Mouse (Mus musculus): ENCODE measurements around the gene Hadha. TPM values are rescaled to one million over a fixed set of nuclear protein-coding genes. Genes with fewer than 3 reads are reported as not detected.

Gene Hadha
- polyA plus RNA-seq, 1 experiment from 2014 or later, result 136 TPM

DNA sequence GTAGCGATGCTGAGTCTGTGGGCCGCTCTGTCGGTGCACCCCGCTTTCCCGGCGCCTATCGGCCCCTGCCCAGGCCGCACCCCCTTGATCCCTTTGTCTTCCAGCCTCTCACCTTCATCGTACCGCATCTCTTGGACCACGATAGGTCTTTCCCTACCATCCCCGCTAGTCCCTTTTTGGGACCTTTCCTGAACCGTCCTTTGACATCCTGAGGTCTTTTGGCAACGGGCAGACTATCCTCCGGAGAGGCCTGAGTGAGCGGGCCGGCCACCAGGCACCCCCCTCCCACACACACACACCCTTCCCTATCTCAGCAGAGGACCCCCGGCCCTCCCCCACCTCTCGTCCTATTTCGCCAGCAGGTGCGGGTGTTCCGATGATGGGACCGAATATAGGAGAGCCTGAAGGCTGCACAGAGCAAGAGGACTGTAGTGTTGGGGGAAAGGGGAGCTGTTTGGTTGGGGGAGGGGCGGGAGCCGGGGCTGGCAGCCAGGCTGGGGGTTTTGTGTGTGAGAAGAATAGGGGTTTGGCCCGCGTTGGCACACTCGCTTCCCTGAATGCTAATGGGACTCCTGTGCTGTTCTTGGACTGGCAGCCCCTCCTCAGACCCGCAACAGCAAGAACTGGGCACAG is 49.2 kb downstream of the Hadha start, which contains the start of gene 3110082J24Rik:
Gene 3110082J24Rik (minus strand): TSS at position 419 of the 633 bp plus-strand sequence.
- Histone ChIP-seq H3K9me3 (no peaks in the 10 kb centered on the region; the same call in 1 of the 2 replicates), H3K4me1 (peaks cover 41% of the 10 kb centered on the region), H3K27ac (peak within 1 kb of the TSS; percentile 56; the same call in 1 of the 2 replicates), H3K36me3 (no peaks in the 10 kb centered on the region), H3K4me3 (peak within 1 kb of the TSS; percentile 65), H3K27me3 (ENCODE audit: insufficient read depth, poor library complexity, severe bottlenecking) (peaks cover 85% of the 10 kb centered on the region)
- WGBS, result 3% methylated on average over 28 of the region's 29 CpGs
- DNase-seq (ENCODE audit: low spot score), result peak; percentile 74

DNA sequence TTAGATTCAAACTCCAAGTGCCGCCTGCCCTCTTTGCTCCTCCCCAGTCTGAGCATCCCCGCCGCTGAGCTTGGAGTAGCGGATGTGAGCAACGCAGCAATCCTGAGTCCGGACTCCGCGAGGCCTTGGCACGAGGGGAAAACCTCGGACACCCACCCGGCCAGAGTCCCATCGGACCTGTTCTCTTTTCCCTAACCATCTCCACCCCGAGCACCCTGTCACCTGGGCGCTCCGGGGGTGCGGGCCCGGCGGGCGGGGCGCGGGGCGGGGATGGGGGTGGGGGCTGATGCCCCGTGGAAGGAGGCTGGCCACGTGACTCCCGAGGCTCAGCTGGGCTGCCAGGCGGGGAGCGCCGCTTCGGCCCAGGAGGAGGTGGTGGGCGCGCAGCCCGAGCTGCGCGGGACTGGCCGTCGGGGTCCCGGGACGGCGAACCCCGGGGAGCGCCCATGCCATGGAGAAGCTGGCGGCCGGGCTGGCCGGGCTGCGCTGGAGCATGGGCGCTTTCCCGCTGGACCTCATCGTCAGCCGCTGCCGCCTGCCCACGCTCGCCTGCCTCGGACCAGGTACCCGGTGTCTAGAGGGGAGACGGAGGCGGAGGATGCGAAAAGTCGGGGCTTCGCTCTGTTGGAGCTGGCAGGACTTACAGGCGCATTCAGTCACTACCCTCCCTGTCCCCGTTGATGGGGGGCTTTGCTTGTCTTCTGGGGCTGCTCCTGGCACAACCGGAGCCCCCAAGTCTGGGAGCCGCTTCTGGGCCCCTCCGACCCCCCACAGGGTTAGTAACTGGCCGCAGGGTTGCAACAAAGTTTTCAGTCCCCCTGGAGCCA is 49.9 kb downstream of the Hadha start, which contains the start of gene Garem2:
Gene Garem2 (plus strand): TSS at position 321 of the 827 bp plus-strand sequence.
- H3K9me3 ChIP-seq, result no peaks in the 10 kb centered on the region; the same call in none of the 2 replicates
- H3K4me3 ChIP-seq, result peak within 1 kb of the TSS; percentile 65
- H3K36me3 ChIP-seq, result no peaks in the 10 kb centered on the region
- under 1% methylated on average over 65 of the region's 65 CpGs for WGBS
- H3K27ac ChIP-seq, result peak within 1 kb of the TSS; percentile 56; the same call in 1 of the 2 replicates
- peaks cover 77% of the 10 kb centered on the region for H3K27me3 ChIP-seq (ENCODE audit: insufficient read depth, poor library complexity, severe bottlenecking)
- peaks cover 34% of the 10 kb centered on the region for H3K4me1 ChIP-seq
- DNase-seq (ENCODE audit: low spot score), result peak; percentile 73

DNA sequence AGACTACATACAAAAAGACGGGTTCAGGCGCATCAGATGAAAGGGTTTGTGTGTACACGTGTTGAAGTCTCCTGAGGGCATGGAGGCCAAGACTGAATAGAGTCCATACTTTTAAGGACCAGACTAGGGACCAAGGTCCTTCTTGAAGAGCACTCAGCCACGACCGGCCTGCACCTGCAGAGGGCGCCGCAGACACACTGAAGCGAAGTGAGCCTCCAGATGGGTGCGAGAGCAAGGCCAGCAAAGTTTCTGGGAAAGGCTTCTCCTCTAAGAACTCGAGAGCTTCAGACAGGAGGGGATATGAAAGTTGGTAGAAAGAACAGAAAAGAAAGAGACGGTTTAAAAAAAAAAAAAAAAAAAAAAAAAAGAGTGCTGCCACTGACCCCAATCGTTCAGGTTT is 50.6 kb downstream of the Hadha start:
- Histone ChIP-seq H3K27ac (no peak overlapping the region), H3K4me1 (peaks cover 30% of the 10 kb centered on the region), H3K9me3 (no peaks in the 10 kb centered on the region; the same call in none of the 2 replicates), H3K4me3 (peak overlapping the region; percentile 65), H3K36me3 (no peaks in the 10 kb centered on the region), H3K27me3 (ENCODE audit: insufficient read depth, poor library complexity, severe bottlenecking) (peaks cover 70% of the 10 kb centered on the region)
- 3% methylated on average over 12 of the region's 12 CpGs for WGBS
- peak; percentile 71 for DNase-seq (ENCODE audit: low spot score)

- peaks cover 30% of the 10 kb centered on the region for H3K4me1 ChIP-seq
- 80% methylated on average over 3 of the region's 3 CpGs for WGBS
- peak; percentile 61 for DNase-seq (ENCODE audit: low spot score)
- H3K36me3 ChIP-seq, result no peaks in the 10 kb centered on the region
- H3K9me3 ChIP-seq, result no peaks in the 10 kb centered on the region; the same call in none of the 2 replicates
- no peak overlapping the region for H3K27ac ChIP-seq
- no peak overlapping the region for H3K4me3 ChIP-seq
- H3K27me3 ChIP-seq (ENCODE audit: insufficient read depth, poor library complexity, severe bottlenecking), result peaks cover 60% of the 10 kb centered on the region
Observed at GRCm38 (mm10) chr5:30103340-30103739, 51.6 kb downstream of the Hadha start.

DNA sequence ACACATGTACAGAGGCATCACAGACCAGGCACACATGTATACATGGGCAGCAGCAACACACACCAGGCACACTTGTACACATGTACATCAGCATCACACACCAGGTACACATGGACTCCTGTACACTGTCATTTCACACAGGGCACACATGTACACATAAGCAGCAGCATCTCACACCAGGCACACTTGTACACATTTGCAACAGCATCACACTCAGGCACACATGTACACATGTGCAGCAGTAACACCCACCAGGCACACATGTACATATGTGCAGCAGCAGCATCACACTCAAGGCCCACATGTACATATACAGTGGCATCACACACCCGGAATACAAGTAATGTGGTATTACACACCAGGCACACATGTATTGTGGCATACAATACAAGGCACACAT is 56.7 kb downstream of the Hadha start:
- Histone ChIP-seq H3K27me3 (ENCODE audit: insufficient read depth, poor library complexity, severe bottlenecking) (peaks cover 9% of the 10 kb centered on the region), H3K4me3 (no peak overlapping the region), H3K36me3 (no peaks in the 10 kb centered on the region), H3K4me1 (no peaks in the 10 kb centered on the region), H3K9me3 (no peaks in the 10 kb centered on the region; the same call in none of the 2 replicates), H3K27ac (no peak overlapping the region)
- 84% methylated on average over 1 of the region's 1 CpGs for WGBS
- no peak for DNase-seq (ENCODE audit: low spot score)

GRCm38 (mm10) chr5:30095731-30096130 is 59.2 kb downstream of the Hadha start:
- WGBS, result 69% methylated on average over 6 of the region's 6 CpGs

GRCm38 (mm10) chr5:30094399-30094798 is 60.6 kb downstream of the Hadha start:
- no peaks in the 10 kb centered on the region for H3K4me1 ChIP-seq
- no peak overlapping the region for H3K4me3 ChIP-seq
- H3K27me3 ChIP-seq (ENCODE audit: insufficient read depth, poor library complexity, severe bottlenecking), result no peaks in the 10 kb centered on the region
- 47% methylated on average over 2 of the region's 2 CpGs for WGBS
- no peaks in the 10 kb centered on the region for H3K36me3 ChIP-seq
- H3K27ac ChIP-seq, result no peak overlapping the region
- no peaks in the 10 kb centered on the region for H3K9me3 ChIP-seq
- DNase-seq (ENCODE audit: low spot score), result no peak

More at GRCm38 (mm10) chr5:30095731-30096130, 59.2 kb downstream of the Hadha start:
- DNase-seq (ENCODE audit: low spot score), result no peak
- Histone ChIP-seq H3K4me1 (no peaks in the 10 kb centered on the region), H3K9me3 (no peaks in the 10 kb centered on the region; the same call in none of the 2 replicates), H3K27ac (no peak overlapping the region), H3K4me3 (no peak overlapping the region), H3K36me3 (no peaks in the 10 kb centered on the region), H3K27me3 (ENCODE audit: insufficient read depth, poor library complexity, severe bottlenecking) (no peaks in the 10 kb centered on the region)

DNA sequence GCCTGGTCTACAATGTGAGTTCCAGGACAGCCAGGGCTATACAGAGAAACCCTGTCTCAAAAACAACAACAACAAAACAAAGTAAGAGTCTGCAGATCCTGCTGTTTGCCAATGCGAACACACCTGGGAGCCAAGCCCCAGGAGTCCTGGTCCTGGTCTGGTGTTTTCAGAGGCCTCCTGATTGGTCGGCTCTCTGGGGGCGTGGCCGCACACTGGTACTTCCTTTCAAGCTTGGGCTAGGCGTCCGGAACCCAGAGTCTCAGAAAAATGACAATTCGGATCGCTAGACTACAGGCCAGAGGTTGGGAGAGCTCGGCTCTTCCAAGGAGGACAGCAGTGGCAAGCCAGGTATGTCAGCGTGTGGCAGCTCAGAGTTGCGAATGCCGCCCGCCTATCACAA is 62.3 kb downstream of the Hadha start:
- Histone ChIP-seq H3K27ac (no peak overlapping the region), H3K27me3 (ENCODE audit: insufficient read depth, poor library complexity, severe bottlenecking) (no peaks in the 10 kb centered on the region), H3K4me3 (peak overlapping the region; percentile 24; the same call in 1 of the 2 replicates), H3K4me1 (no peaks in the 10 kb centered on the region), H3K9me3 (no peaks in the 10 kb centered on the region), H3K36me3 (no peaks in the 10 kb centered on the region)
- DNase-seq (ENCODE audit: low spot score), result no peak
- WGBS, result 49% methylated on average over 13 of the region's 13 CpGs

GRCm38 (mm10) chr5:30072825-30073821 is 81.8 kb downstream of the Hadha start, which contains the start of gene Tyms:
TSS of gene Tyms (minus strand) at chr5:30073617.
- H3K4me1 ChIP-seq, result peaks cover 3% of the 10 kb centered on the region; the same call in 1 of the 2 replicates
- peaks cover 38% of the 10 kb centered on the region for H3K36me3 ChIP-seq
- DNase-seq (ENCODE audit: low spot score), result peak; percentile 96
- 1% methylated on average over 45 of the region's 45 CpGs for WGBS
- peak within 1 kb of the TSS; percentile 94 for H3K27ac ChIP-seq
- H3K4me3 ChIP-seq, result peak within 1 kb of the TSS; percentile 77
- no peaks in the 10 kb centered on the region for H3K27me3 ChIP-seq (ENCODE audit: insufficient read depth, poor library complexity, severe bottlenecking)
- no peaks in the 10 kb centered on the region for H3K9me3 ChIP-seq

- Histone ChIP-seq H3K27me3 (ENCODE audit: insufficient read depth, poor library complexity, severe bottlenecking) (no peaks in the 10 kb centered on the region), H3K9me3 (no peaks in the 10 kb centered on the region), H3K4me3 (peak overlapping the region; percentile 77), H3K4me1 (peaks cover 3% of the 10 kb centered on the region; the same call in 1 of the 2 replicates), H3K36me3 (peaks cover 45% of the 10 kb centered on the region), H3K27ac (peak overlapping the region; percentile 94)
- 57% methylated on average over 3 of the region's 3 CpGs for WGBS
- DNase-seq (ENCODE audit: low spot score), result no peak
Observed at GRCm38 (mm10) chr5:30072377-30072776, 82.6 kb downstream of the Hadha start.

- 77% methylated on average over 6 of the region's 6 CpGs for WGBS
- Histone ChIP-seq H3K4me3 (peak overlapping the region; percentile 77), H3K27ac (no peak overlapping the region), H3K27me3 (ENCODE audit: insufficient read depth, poor library complexity, severe bottlenecking) (no peaks in the 10 kb centered on the region), H3K36me3 (peaks cover 52% of the 10 kb centered on the region), H3K4me1 (peaks cover 3% of the 10 kb centered on the region; the same call in 1 of the 2 replicates), H3K9me3 (no peaks in the 10 kb centered on the region)
- DNase-seq (ENCODE audit: low spot score), result no peak
Observed at GRCm38 (mm10) chr5:30071677-30072076, 83.3 kb downstream of the Hadha start.

Measured in heart, embryonic 10.5 days (tissue).